Mouse (Mus musculus) T-cell, adult 2 months (primary cell): ENCODE measurements around the gene Cbs.
"Not testable (repeated sequence)": the region's sequence is repeated elsewhere in the genome, so short reads cannot be mapped to it uniquely, and the experiment has no call there.

Experiments
- DNase-seq: peaks from one replicate; pipeline ENCODE4 v3.0.0; 2022; ENCODE audit warnings: low spot score

The Cbs gene

DNA sequence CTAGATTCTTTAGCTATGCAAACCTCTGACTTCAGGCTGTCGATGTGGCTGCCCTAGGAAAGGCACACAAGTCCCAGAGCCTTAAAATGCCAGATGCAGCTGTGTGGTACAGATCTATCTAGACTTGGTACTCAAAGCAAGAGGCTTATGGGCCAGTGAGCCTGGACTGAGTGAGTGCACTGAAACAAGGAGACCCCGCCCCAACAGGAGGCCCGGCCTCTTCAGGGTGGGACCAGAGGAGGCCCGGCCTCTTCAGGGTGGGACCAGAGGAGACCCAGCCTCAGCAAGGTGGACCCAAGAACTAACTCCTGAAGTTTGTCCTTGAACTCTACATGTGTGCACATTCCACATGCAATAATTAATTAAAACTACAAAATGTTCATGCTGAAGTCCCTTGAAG is 5.9 kb upstream of the Cbs start:
- no peak for DNase-seq

- no peak for DNase-seq
These were observed 5.3 kb upstream of the Cbs start for GRCm38 (mm10) chr17:31642331-31642730.

- DNase-seq: no peak
These were observed 2.6 kb upstream of the Cbs start for GRCm38 (mm10) chr17:31639651-31640050.

DNA sequence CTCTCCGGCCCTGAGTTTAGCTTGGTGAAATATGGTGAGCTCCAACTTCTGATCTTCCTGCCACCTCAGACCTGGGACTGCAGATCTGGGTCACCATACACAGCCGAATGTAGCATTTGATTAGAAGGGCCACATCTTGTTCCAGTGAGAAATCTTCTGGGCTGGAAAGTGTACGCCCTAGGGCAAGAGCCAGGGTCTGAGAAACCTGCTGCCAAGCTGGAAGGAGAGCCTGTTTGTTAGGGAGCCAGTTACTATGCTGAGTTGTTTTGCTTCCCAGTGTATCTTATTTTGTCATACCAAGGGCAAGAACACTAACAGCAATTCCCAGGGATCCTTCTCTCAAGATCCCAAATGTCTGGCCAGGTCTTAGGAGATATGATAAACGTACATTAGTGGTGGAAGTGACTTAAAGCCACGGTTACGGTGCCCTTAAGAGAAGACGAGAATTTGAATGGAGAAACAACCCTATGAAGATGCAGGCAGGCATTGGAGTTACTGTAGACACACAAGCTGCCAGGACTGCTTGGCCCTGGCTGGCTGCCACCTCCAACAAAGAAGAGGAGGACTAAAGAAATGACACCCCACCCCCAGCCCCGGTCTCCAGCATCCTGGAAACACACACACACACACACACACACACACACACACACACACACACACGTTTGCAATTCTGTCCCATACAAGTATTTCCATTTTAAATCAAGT is 980 bp upstream of the Cbs start:
- no peak for DNase-seq

DNA sequence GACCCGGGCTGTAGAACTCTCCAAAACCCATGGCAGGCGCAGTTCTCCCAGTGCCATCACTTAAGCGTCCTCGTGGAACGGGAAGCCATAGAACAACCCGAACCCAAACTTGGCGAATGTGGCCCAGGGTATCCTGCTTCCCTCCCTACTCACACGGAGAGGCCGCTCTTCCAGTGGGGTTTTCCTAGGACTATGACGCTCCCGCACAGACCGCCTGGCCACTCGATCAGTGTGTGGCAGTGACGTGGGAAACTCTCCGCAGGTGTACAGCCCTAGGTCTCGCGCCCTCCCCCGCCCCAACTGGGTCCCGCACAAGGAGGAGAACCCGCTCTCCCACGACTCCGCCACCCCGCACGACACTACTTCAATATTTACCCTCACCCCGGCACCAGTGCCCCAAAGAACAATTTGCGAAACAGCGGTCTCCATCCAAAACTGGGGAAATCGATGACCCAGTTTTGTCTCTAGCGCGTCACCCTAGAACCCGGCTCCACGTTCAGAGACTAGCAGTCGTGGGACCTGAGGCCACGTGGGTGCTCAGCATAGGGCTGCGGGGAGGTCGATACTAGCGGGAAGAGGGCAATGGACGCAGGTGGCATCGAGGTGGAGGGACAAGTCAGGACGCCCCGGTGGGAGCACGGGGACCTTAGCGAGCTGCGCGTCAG is 629 bp downstream of the Cbs start:
- DNase-seq: no peak

GRCm38 (mm10) chr17:31635781-31636180 is 1.3 kb downstream of the Cbs start:
- DNase-seq: no peak

DNA sequence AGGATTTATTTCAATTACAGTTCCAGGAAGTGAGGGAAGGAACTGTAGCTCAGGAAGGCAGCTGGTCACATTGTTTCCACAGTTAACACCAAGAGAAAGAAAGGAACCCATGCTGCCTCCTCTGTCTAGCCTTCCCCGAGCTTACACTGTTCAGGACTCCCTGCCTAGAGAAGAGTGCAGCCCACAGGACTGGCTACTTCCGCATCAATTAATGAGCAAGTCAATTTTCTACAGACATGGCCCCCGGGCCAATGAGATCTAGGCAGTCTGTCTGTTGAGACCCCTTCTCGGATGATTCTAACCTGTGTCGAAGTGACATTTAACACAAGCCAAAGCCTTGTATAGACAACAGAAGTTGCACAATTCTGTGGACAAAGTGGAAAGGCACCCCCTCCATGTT is 2.1 kb downstream of the Cbs start:
- DNase-seq: no peak

- DNase-seq: no peak
These were observed 4.0 kb downstream of the Cbs start for GRCm38 (mm10) chr17:31633007-31633406.

DNA sequence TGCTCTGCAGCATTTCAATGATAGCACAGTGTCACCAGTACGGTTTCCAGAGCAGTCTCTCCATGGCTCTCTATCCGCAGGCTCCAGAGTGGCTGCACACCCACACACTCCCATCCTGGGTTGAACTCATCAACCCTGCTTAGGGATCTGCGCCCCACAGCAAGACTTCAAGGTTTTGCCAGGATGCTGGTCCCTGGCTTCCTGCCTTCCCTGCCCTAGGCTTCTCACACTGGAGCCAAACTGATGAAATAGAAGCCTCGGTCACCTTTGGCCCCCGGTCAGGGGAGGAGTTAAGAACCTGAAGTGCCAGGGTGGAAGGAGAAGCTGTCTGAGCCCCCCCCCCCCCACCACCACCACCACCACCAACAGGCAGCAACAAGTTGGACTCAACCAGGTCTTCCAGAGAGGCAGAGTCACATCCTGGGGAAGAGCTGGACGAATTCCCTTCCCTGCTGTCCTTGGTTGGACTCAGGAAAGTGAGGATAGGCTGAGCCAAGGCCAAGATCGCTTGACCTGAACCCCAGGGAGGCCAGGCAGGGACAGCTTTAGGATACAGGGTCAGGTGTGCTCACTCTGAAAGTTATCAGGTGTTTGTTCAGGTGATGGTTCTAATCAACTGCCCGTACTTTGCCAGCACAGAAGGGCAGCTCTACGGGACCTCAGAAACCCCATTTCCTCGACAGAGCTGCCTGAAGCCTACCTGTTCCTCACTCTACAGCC is 5.8 kb downstream of the Cbs start:
- no peak for DNase-seq

DNA sequence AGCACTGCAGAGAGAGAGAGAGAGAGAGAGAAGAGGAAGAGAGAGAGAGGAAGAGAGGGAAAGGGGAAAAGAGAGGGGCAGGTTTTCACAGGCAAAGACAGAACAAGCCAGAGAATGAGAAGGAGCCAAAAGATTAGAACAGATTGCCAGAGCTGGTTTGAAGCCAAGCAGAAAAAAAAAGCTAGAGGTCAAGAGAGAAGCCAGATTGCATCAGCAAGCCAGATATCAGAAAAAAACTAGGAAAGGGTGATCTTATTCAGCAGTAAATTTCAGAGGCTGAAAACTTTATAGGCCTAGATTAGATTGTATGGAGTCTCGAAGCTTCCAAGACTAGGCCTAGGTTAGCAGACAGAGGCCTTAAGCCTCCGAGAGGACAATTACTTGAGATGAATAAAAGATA is 9.1 kb downstream of the Cbs start:
- no peak for DNase-seq

GRCm38 (mm10) chr17:31623101-31623500 is 13.9 kb downstream of the Cbs start:
- DNase-seq: no peak

DNA sequence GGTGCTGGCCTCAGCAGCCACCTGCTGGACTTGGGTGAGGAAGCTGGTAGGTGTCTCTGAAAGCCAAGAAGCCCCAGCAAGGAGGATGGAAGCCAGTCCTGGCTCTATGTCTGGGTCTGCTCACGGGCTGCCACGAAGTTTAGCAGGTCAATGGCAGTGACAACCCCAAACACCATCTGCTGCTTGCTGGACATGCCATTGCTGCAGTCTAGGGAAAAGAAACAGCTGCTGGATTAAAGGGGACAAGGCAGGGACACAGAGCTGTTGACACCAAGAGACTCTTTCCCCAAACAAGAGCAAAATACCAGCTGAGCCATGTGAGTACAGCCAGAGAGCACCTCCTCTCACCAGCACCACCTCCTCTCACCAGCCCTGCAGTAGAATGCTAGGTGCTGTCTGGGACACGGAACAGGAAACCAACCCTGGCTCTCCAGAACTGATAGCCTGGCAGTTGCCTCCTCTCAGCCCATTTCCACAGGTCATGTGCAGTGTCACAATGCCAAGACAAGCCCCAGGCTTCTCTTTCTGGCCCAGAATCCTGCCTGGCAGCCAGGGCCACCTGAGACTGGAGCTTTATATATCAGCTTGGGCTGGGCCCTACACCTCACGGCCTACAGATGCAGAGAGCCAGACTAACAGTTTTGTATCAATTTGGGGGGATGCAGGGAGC is 23.8 kb downstream of the Cbs start:
- DNase-seq: no peak

- DNase-seq: no peak
These were observed 27.1 kb downstream of the Cbs start for GRCm38 (mm10) chr17:31609895-31610294.

DNA sequence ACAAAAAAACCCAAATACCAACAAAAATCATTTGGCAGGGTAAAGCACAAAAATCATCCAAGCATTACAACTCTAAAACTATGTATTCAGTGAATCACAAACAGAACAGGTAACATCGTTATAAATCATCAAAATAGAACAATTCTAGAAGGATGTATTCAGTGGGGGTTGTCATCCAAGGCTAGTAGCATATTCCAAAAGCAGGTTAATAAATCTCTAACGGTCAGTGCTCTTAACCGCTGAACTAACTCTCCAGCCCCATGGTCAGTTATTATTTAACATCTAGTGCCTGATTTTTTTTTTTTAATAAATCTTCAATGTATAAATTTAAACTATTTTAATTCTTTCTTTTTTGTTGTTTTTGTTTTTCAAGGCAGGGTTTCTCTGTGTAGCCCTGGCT is 27.9 kb downstream of the Cbs start:
- not testable (repeated sequence) for DNase-seq

DNA sequence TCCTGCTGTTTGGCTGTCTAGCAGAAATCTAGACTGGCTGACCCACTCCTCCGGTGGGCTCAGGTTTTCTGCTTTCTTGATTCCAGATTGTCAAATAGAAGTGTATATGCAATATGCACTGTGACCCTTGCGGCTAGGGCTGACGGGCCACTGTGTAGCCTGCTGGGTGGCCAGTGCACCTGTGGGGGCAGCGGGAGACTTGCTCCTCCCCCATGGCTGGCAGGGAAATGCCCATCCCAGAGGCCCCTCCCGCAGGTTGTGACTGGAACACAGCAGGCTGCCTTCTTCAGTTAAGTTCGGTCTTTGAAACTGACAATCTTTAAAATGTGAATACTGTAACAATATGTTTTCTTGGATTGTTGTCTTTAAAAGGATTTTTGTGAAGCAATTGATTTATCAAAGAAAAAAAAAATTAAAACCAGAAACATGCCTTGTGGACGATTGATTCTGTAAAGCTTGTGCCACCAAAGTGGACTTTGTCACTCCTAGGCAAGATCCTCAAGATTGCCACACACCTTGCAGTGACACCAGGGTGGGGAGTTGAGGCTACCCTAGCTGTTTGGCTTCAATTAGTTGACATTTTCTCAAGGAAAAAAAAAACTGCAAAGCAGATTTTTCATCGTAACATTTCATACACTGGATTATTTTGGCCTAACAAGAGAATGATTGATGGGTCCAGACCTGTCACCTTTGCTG is 29.6 kb downstream of the Cbs start:
- no peak for DNase-seq

DNA sequence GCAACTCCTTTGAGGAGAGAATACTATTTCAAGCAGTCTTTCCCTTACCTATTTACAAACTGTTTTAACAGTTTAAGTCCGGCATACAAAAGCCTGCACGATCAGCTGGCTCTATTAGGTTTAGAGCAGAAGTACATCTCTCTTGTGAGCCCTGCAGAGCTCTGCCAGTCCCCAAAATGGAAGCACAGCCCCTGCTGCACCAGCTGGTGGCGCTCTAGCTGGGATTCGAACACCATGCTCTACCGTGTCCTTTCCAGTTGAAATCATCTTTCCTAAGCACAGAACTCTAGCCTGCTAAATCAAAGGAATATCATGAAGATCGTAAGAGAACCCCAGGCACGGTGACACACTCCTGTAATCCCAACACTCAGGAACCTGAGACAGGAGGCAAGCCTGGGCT is 30.6 kb downstream of the Cbs start:
- DNase-seq: no peak

GRCm38 (mm10) chr17:31598593-31598992 is 38.4 kb downstream of the Cbs start:
- DNase-seq: no peak

DNA sequence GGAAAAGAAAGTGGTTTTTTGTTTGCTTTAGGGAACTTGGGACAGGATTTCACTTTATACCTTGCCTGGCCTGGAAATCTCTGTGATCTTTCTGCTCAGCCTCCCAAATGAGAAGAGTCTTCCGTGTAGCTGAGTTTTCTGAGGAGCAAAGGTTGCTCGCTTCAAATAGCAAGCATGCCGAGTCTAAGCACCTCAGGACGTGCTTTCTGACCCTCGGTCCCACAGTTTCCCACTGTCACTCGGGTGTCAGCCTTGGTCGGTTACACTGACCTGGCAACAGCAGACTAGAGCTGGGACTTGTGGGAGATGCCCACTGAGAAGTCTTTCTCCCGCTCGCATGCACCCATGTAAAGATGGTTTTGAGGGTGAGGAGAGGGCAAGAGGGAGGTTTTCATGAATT is 39.1 kb downstream of the Cbs start:
- no peak for DNase-seq

DNA sequence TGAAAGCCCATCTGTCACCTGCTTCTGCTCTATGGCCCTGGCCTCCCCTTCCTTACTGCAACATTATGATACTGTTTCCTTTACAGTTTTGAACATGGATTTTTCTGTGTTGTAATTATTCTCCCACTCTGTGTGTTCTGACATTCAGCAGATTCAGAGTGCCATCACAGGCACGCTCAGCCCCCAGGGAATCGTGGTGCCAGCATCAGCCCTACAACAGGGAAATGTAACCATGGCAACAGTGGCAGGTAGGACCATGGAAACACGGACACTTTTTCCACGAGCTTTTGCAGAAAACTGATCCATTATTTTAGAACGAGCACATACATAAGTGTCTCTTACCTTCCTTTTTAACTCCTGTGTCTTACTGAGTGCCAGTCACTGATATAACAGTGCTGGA is 42.0 kb downstream of the Cbs start:
- DNase-seq: no peak

GRCm38 (mm10) chr17:31594590-31594989 is 42.4 kb downstream of the Cbs start:
- no peak for DNase-seq

GRCm38 (mm10) chr17:31590846-31591245 is 46.2 kb downstream of the Cbs start:
- DNase-seq: no peak

DNA sequence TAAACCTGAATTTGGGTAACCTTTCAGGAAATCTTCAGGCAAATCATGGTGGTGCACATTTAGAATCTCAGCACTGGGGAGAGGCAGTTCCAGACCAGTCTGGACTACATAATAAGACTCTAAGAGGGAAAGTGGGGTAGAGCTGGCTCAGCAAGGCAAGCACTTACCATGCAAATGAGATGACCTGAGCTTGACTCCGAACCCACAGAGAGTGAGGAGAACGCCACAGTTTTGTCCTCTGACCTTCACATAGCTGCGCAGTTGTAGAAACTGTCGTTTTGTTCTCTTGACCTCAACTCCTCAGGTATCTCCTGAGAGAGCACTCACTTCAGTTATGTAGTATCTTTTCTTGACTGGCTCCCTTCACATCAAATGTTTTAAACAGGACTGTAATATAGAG is 48.3 kb downstream of the Cbs start:
- no peak for DNase-seq
